Mouse (Mus musculus) hindbrain, embryonic 16.5 days (tissue): ENCODE measurements around the gene Supt6. TPM values are rescaled to one million over a fixed set of nuclear protein-coding genes. Genes with fewer than 3 reads are reported as not detected.

Experiments
- ATAC-seq: fragments of 200-750 bp; cut with Nextera tagmentation; 2 replicates; pipeline ENCODE4 v1.8.0; 2017; ENCODE audit warnings: moderate TSS enrichment, moderate library complexity
- H3K27ac ChIP-seq: fragments of 300-500 bp; sonication (generic); 2 replicates; pipeline ENCODE4 v1.5.1; 2014; ENCODE audit warnings: low read depth, mild to moderate bottlenecking, control low read depth, low read length, moderate library complexity
- H3K27me3 ChIP-seq: fragments of 300-500 bp; sonication (generic); replicated peaks from 2 replicates; pipeline ENCODE4 v1.6.1; 2014; ENCODE audit warnings: low read length; ENCODE audit not compliant: control insufficient read depth, insufficient read depth
- H3K36me3 ChIP-seq: fragments of 300-500 bp; sonication (generic); 2 replicates; pipeline ENCODE4 v1.6.1; 2014; ENCODE audit warnings: mild to moderate bottlenecking, low read length, moderate library complexity, mixed read lengths; ENCODE audit not compliant: control insufficient read depth, insufficient read depth
- H3K4me1 ChIP-seq: fragments of 300-500 bp; sonication (generic); 2 replicates; pipeline ENCODE4 v1.6.1; 2014; ENCODE audit warnings: low read depth, low read length; ENCODE audit not compliant: control insufficient read depth, insufficient read depth
- H3K4me2 ChIP-seq: fragments of 300-500 bp; sonication (generic); 2 replicates; pipeline ENCODE4 v1.6.1; 2014; ENCODE audit warnings: mild to moderate bottlenecking, low read length, control low read depth, moderate library complexity
- H3K4me3 ChIP-seq: fragments of 300-500 bp; sonication (generic); 2 replicates; pipeline ENCODE4 v1.5.1; 2014; ENCODE audit warnings: mild to moderate bottlenecking, low read length, control low read depth, moderate library complexity
- H3K9ac ChIP-seq: fragments of 300-500 bp; sonication (generic); 2 replicates; pipeline ENCODE4 v1.6.1; 2014; ENCODE audit warnings: low read depth, mild to moderate bottlenecking, control low read depth, low read length, moderate library complexity
- H3K9me3 ChIP-seq: fragments of 300-500 bp; sonication (generic); 2 replicates; pipeline ENCODE4 v1.6.1; 2014; ENCODE audit warnings: mild to moderate bottlenecking, low read length, moderate library complexity; ENCODE audit not compliant: control insufficient read depth
- WGBS: fragments of 180-500 bp; shearing (Covaris S2); extraction: QIAGEN DNeasy Blood & Tissue Kit; methylation state at CpG from one replicate; pipeline ENCODE4 v1.1.7; 2014; 5-methylcytosine and 5-hydroxymethylcytosine counted together
- polyA plus RNA-seq: library from polyadenylated mRNA; unstranded; fragments of >200 nt; fragmentation: Nextera tagmentation; extraction: Ambion mirVana; gene quantifications from 2 replicates; pipeline ENCODE4 v1.2.1, GENCODE M21; 2015

Gene Supt6
- polyA plus RNA-seq, 1 experiment from 2014 or later = 21.5 TPM

DNA sequence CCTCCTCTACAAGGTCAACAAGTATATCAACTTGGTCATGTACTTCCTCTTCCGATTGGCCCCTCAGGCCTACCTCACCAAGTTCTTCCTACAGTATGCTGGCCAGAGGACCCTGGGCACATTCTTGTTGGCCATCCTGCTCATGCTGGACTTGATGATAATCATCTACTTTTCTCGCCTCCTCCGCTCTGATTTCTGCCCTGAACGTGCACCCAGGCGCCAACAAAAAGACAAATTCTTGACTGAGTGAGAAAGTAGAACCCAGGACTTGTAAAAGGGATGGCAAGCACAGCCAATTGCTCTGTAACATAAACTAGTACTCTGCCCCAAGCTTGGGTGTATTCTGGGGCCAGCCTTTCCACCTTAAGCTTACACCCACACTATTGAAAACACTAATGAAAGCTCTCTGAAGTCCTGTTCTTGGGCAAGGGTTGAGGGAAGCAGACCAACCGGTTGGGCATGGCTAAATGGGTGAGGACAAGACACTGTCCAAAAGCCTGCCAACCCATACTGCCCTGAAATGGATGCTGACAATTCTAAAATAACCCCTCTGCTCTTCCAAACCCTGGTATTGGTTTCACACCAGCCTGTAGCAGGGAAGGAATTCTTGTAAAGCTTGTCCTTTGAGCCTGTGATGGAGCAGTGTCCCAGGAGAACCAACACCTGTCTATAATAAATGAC is 65.6 kb downstream of the Supt6 start:
- H3K4me3 ChIP-seq = no peak overlapping the region
- 73% methylated on average over 6 of the region's 6 CpGs for WGBS
- H3K27ac ChIP-seq = no peak overlapping the region
- no peaks in the 10 kb centered on the region for H3K9me3 ChIP-seq
- H3K36me3 ChIP-seq = peaks cover 12% of the 10 kb centered on the region
- no peak overlapping the region for H3K9ac ChIP-seq
- H3K4me2 ChIP-seq = no peak overlapping the region; the same call in 1 of the 2 replicates
- H3K4me1 ChIP-seq = peaks cover 47% of the 10 kb centered on the region
- no peaks in the 10 kb centered on the region for H3K27me3 ChIP-seq
- no peak for ATAC-seq

DNA sequence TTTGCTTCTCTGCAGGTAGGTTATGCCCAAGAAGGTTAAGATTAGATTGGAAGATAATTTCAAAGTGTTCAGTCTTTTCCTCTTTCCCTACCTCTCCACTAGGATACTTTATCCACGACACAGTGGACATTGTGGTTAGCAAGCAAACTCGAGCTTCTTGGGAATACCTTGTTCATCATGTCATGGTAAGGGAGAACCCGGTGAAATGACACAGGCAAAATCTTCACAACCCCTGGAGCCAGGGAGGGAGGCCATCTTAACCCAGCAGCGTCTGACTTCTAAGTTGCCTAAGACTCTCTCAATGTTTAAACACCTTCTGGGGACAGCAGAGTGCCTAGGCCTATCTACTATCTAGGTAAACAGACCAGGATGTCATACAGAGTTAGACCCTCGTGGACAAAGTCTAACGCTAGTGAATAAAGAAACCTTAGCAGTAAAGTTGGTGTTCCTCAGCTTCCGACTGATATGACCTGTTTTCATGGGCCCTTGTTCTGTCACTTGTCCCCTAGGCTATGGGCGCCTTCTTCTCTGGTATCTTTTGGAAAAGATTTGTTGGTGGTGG is 66.3 kb downstream of the Supt6 start:
- ATAC-seq = no peak
- H3K27me3 ChIP-seq = no peaks in the 10 kb centered on the region
- peak overlapping the region; percentile 64 for H3K4me3 ChIP-seq
- no peaks in the 10 kb centered on the region for H3K9me3 ChIP-seq
- peak overlapping the region; percentile 81 for H3K4me2 ChIP-seq
- peak overlapping the region; percentile 65; the same call in 1 of the 2 replicates for H3K9ac ChIP-seq
- H3K4me1 ChIP-seq = peaks cover 47% of the 10 kb centered on the region
- peaks cover 12% of the 10 kb centered on the region for H3K36me3 ChIP-seq
- WGBS = 36% methylated on average over 8 of the region's 8 CpGs
- no peak overlapping the region; the same call in 1 of the 2 replicates for H3K27ac ChIP-seq

DNA sequence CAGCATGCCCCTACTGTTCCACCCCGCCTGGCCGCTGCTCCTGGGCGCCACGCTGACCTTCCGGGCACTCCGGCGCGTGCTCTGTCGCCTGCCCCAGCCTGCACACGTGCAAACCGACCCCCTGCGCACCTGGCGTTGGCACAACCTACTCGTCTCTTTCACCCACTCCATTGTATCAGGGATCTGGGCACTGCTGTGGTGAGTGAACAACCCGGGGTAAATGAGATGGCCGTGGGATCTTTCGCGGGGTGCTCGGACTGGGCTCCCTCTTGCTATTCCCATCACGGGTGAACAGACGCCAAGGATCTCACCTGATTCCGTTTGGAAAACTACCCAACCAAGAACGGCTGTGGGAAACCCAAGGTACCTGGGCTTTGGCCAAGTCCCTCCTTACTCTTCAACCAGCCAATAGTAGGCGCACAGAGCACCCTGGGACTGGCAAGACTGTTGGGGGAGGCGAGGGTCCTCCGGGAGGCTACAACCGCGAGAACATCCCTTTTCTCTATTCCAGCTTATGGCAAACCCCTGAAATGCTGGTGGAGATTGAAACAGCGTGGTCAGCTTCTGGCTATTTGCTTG is 66.8 kb downstream of the Supt6 start:
- H3K4me3 ChIP-seq = peak overlapping the region; percentile 64
- ATAC-seq = no peak; the same call in 1 of the 2 replicates
- peak overlapping the region; percentile 85 for H3K27ac ChIP-seq
- no peaks in the 10 kb centered on the region for H3K9me3 ChIP-seq
- H3K36me3 ChIP-seq = peaks cover 12% of the 10 kb centered on the region
- WGBS = 3% methylated on average over 29 of the region's 29 CpGs
- H3K27me3 ChIP-seq = no peaks in the 10 kb centered on the region
- H3K9ac ChIP-seq = peak overlapping the region; percentile 65
- H3K4me1 ChIP-seq = peaks cover 45% of the 10 kb centered on the region
- peak overlapping the region; percentile 81 for H3K4me2 ChIP-seq

DNA sequence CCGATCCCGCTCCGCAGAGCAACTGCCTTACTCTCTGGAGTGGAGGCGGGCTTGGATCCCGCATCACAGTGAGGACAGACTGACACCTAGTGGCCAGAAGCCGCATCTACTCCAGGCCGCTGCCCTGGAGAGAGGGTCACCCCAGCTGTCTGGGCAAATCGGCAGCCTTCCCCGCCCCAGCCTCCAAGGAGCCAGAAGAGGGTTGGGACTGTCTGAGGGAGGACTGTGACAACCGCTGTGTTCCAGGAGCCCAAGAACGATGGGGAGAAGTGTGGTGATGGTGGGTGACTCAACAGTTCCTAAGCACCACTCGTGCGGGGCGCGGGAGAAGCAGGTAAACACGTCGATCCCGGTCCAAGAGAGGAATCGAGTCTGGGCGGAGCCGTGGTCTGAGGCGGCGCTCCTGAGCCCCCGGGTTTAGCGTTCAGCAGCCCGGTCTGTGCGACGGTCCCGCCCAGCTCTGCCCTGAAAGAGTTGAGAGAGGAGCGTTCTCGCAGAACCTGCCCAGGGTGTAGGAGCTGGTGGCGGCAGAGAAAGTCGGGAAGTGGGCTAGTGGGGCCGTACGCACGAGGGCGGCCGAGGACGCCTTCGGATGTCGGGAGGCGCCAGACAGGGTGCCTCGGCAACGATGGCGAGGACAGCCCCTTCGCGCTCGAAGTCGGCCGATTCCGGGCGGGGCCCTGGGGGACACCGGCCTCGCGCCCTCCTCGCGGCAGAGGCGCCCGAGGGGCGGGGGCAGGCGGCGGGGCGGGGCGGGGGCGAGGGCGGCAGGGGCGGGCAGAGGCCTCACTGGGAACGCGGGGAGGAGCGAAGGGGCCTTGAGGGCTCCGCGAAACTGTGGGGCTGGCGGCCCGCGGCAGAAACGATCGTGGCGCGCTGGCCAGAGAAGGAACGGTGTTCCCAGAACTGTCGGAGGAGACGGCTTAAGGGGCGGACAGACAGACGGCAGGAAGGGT is 67.6 kb downstream of the Supt6 start:
- H3K36me3 ChIP-seq = peaks cover 12% of the 10 kb centered on the region
- H3K4me2 ChIP-seq = peak overlapping the region; percentile 81
- ATAC-seq = peak; percentile 83
- no peaks in the 10 kb centered on the region for H3K27me3 ChIP-seq
- H3K4me3 ChIP-seq = peak overlapping the region; percentile 64
- H3K9ac ChIP-seq = peak overlapping the region; percentile 65
- under 1% methylated on average over 49 of the region's 84 CpGs for WGBS
- H3K4me1 ChIP-seq = peaks cover 43% of the 10 kb centered on the region
- H3K9me3 ChIP-seq = no peaks in the 10 kb centered on the region
- H3K27ac ChIP-seq = peak overlapping the region; percentile 85

DNA sequence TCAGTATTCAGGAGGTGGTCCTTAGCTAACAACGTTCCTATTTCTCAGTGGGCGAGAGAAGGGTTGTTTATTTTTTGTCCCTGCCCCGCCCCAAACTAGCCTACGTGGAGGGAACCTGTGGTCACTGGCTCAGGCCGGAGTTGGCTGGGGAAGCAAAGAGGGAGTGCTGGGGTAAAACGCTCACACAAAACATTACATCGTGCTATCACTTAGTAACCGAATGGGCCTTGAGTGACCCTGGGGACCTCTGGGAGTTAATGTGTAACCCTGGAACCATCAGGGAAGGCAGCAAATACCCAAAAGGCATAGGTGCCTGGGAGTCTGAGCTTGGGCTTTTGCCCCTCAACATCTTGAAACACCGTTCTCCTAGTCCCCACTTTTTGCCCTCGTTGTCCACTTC is 68.3 kb downstream of the Supt6 start:
- Histone ChIP-seq H3K36me3 (peaks cover 12% of the 10 kb centered on the region), H3K4me2 (peak overlapping the region; percentile 81), H3K9me3 (no peaks in the 10 kb centered on the region), H3K27me3 (no peaks in the 10 kb centered on the region), H3K9ac (peak overlapping the region; percentile 57; the same call in 1 of the 2 replicates), H3K4me3 (peak overlapping the region; percentile 64), H3K4me1 (peaks cover 42% of the 10 kb centered on the region), H3K27ac (no peak overlapping the region)
- ATAC-seq = peak; percentile 3; the same call in 1 of the 2 replicates
- WGBS = 3% methylated on average over 10 of the region's 10 CpGs

DNA sequence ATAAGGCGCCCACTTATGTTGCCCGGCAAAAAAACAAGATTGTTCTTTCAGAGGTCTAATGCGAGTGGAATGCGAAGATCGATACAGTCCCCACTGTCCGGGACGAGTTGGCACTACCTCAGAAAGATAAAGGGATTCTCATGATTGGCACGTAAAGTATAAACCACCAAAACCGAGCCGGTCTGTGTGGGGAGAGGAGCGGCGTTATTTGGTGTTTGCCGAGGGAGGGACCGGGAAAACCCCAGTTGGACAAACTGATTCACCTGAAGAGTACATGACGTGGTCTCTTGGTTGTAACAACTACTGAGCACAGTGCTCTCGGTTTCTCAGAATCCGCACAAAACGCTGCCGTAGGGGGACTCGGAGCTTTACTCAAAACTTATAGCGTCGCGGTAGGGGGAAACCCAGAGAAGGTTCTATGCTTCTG is 68.9 kb downstream of the Supt6 start:
- 2% methylated on average over 23 of the region's 23 CpGs for WGBS
- H3K4me3 ChIP-seq = peak overlapping the region; percentile 64
- H3K4me2 ChIP-seq = peak overlapping the region; percentile 81
- no peaks in the 10 kb centered on the region for H3K9me3 ChIP-seq
- H3K27ac ChIP-seq = no peak overlapping the region; the same call in 1 of the 2 replicates
- peak overlapping the region; percentile 57 for H3K9ac ChIP-seq
- peaks cover 37% of the 10 kb centered on the region for H3K4me1 ChIP-seq
- H3K27me3 ChIP-seq = no peaks in the 10 kb centered on the region
- peaks cover 12% of the 10 kb centered on the region for H3K36me3 ChIP-seq
- ATAC-seq = no peak

DNA sequence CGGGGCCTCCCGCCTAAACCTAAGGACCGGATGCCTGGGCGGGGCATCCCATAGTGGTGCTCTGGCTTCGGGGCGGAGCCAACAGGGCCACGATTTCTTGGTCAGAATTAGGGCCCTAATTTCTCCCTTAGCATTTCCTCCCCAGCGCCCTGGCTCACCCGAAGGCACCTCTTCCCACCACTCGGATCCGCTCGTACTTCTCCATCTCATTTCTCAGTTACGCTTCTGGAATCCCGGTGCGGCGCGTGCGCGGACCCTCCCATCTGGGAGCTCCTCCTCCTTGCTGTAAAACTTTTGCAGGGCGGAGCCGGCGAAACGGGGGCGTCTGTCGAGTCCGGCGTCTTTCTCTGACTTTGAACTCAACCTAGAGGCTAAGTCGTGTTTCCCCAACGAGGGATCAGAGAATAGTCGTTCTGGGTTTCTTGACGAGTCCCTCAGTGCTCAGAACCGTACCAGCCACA is 69.4 kb downstream of the Supt6 start, which contains the start of the genes Nek8 and Tlcd1:
Gene Nek8 (minus strand): TSS at position 274 of the 461 bp plus-strand sequence.
Gene Tlcd1 (plus strand): TSS at position 310 of the 461 bp plus-strand sequence.
- WGBS = under 1% methylated on average over 32 of the region's 32 CpGs
- no peaks in the 10 kb centered on the region for H3K27me3 ChIP-seq
- H3K9me3 ChIP-seq = no peaks in the 10 kb centered on the region
- peaks cover 12% of the 10 kb centered on the region for H3K36me3 ChIP-seq
- peaks cover 32% of the 10 kb centered on the region for H3K4me1 ChIP-seq
- H3K4me2 ChIP-seq = peak within 1 kb of the TSS; percentile 81
- H3K9ac ChIP-seq = peak within 1 kb of the TSS; percentile 57
- H3K4me3 ChIP-seq = peak within 1 kb of the TSS; percentile 64
- peak; percentile 61 for ATAC-seq
- peak within 1 kb of the TSS; percentile 83 for H3K27ac ChIP-seq

DNA sequence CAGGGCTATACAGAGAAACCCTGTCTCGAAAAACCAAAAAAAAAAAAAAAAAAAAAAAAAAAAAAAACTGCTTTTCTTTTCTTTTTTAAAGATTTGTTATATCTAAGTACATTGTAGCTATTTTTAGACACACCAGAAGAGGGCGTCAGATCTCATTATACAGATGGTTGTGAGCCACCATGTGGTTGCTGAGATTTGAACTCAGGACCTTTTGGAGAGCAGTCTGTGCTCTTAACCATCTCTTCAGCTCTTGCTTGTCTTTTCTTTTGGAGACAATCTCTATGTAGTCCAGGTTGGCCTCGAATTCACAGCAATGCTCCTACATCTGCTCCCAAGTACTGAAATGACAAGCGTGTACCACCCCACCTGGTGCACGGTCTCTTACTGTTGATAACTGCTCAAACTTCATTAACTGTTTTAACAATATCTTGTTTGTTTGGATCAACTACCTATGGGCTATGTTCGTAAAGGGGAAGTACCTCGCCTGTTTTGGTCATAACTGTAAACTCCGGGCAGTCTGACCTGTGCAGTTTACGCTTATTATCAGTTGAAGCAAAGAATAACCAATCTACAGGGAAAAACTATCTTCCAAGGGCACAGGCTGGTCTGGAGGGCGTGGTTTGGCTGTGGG is 69.9 kb downstream of the Supt6 start:
- Histone ChIP-seq H3K27me3 (no peaks in the 10 kb centered on the region), H3K4me1 (peaks cover 32% of the 10 kb centered on the region), H3K9ac (peak overlapping the region; percentile 57), H3K4me3 (peak overlapping the region; percentile 64), H3K36me3 (peaks cover 8% of the 10 kb centered on the region), H3K9me3 (no peaks in the 10 kb centered on the region), H3K27ac (peak overlapping the region; percentile 83), H3K4me2 (peak overlapping the region; percentile 81)
- WGBS = 4% methylated on average over 9 of the region's 10 CpGs
- ATAC-seq = no peak
